Mouse (Mus musculus) embryonic facial prominence, embryonic 15.5 days (tissue): ENCODE results near the gene B830017H08Rik. TPM values are rescaled to one million over a fixed set of nuclear protein-coding genes. Genes with fewer than 3 reads are reported as not detected.
A peak's percentile ranks its signal among the peaks of the same experiment; 100 is the strongest.

Experiments
- ATAC-seq: fragments of 200-750 bp; cut with Nextera tagmentation; 2 replicates; pipeline ENCODE4 v1.8.0; 2017; ENCODE audit warnings: low read depth, moderate TSS enrichment; ENCODE audit not compliant: insufficient number of reproducible peaks, low FRiP score, low TSS enrichment
- H3K27ac ChIP-seq: fragments of 300-500 bp; sonication (generic); replicated peaks from 2 replicates; pipeline ENCODE4 v1.5.1; 2015; ENCODE audit warnings: mild to moderate bottlenecking, inconsistent platforms
- H3K27me3 ChIP-seq: fragments of 300-500 bp; sonication (generic); 2 replicates; pipeline ENCODE4 v1.6.1; 2015; ENCODE audit warnings: inconsistent platforms
- H3K36me3 ChIP-seq: fragments of 300-500 bp; sonication (generic); 2 replicates; pipeline ENCODE4 v1.6.1; 2015; ENCODE audit warnings: mild to moderate bottlenecking, inconsistent platforms
- H3K4me1 ChIP-seq: fragments of 300-500 bp; sonication (generic); 2 replicates; pipeline ENCODE4 v1.6.1; 2015; ENCODE audit warnings: inconsistent platforms
- H3K4me2 ChIP-seq: fragments of 300-500 bp; sonication (generic); replicated peaks from 2 replicates; pipeline ENCODE4 v1.6.1; 2015; ENCODE audit warnings: mild to moderate bottlenecking, inconsistent platforms
- H3K4me3 ChIP-seq: fragments of 300-500 bp; sonication (generic); replicated peaks from 2 replicates; pipeline ENCODE4 v1.5.1; 2015; ENCODE audit warnings: mild to moderate bottlenecking, inconsistent platforms
- H3K9ac ChIP-seq: fragments of 300-500 bp; sonication (generic); 2 replicates; pipeline ENCODE4 v1.6.1; 2015; ENCODE audit warnings: inconsistent platforms
- H3K9me3 ChIP-seq: fragments of 300-500 bp; sonication (generic); replicated peaks from 2 replicates; pipeline ENCODE4 v1.6.1; 2016; ENCODE audit warnings: inconsistent platforms
- WGBS: fragments of 180-500 bp; shearing (Covaris S2); methylation state at CpG from one replicate; pipeline ENCODE4 v1.1.7; 2015; 5-methylcytosine and 5-hydroxymethylcytosine counted together
- polyA plus RNA-seq: library from polyadenylated mRNA; unstranded; fragments of >200 nt; fragmentation: Nextera tagmentation; extraction: Ambion mirVana; gene quantifications from 2 replicates; pipeline ENCODE4 v1.2.1, GENCODE M21; 2015

B830017H08Rik gene
- polyA plus RNA-seq, 1 experiment from 2014 or later, result 0.52 TPM

GRCm38 (mm10) chr16:17809711-17810110 lies 23.2 kb upstream of the B830017H08Rik start:
- Histone ChIP-seq H3K36me3 (no peaks in the 10 kb centered on the region; the same call in 1 of the 2 replicates), H3K27me3 (peaks cover 12% of the 10 kb centered on the region), H3K4me3 (no peak overlapping the region), H3K27ac (peak overlapping the region; percentile 91), H3K4me1 (peaks cover 69% of the 10 kb centered on the region), H3K9ac (no peak overlapping the region), H3K4me2 (0 out of 2 replicates have a peak overlapping the region, but pooled peaks have one; percentile 15), H3K9me3 (no peaks in the 10 kb centered on the region)
- WGBS, result 12% methylated on average over 7 of the region's 7 CpGs
- peak; percentile 85 for ATAC-seq

DNA sequence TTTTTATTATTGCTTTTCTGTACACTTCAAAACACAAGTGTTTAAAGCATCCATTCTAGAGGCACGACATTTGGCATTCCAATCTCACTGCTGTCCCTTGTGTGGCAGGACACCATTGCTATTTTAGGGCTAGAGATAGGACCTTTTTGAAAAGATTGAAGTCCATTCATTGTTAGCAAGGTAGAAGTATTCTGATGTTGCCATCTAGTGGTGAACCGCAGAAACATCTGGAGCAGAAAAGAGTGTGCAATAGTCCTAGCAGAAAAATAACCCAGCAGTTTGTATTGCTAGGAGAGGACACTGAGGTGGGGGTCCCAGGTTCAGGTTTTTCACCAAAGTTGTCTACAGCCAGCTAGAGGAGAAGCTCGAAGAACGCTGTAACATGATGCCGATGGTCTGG lies 20.8 kb upstream of the B830017H08Rik start:
- H3K4me2 ChIP-seq, result no peak overlapping the region
- ATAC-seq, result no peak
- no peak overlapping the region for H3K4me3 ChIP-seq
- peaks cover 65% of the 10 kb centered on the region for H3K4me1 ChIP-seq
- no peaks in the 10 kb centered on the region for H3K9me3 ChIP-seq
- WGBS, result 7% methylated on average over 5 of the region's 5 CpGs
- H3K27me3 ChIP-seq, result no peaks in the 10 kb centered on the region
- H3K9ac ChIP-seq, result no peak overlapping the region
- no peaks in the 10 kb centered on the region for H3K36me3 ChIP-seq
- H3K27ac ChIP-seq, result no peak overlapping the region

DNA sequence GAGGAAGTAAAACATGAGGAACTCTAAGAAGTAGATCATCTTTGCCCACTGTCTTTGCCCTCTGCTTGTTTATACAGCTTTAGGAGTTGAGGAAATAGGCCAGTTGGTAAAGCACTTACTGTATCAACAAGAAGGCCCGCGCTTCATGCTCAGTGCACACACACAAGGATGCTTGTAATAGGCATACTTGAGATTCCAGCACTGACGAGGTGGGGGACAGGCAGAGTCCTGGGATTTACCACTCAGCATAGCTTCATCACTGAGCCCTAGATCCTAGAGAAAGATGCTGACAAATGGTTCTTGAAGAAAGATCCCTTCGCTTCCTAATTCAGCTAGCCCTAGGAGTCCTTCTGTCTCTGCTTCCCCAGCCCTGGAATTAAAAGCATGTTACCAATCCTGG lies 19.7 kb upstream of the B830017H08Rik start:
- Histone ChIP-seq H3K9ac (no peak overlapping the region), H3K27ac (no peak overlapping the region), H3K4me1 (peaks cover 55% of the 10 kb centered on the region), H3K27me3 (no peaks in the 10 kb centered on the region), H3K9me3 (no peaks in the 10 kb centered on the region), H3K4me3 (no peak overlapping the region), H3K36me3 (no peaks in the 10 kb centered on the region), H3K4me2 (no peak overlapping the region)
- 37% methylated on average over 4 of the region's 4 CpGs for WGBS
- no peak for ATAC-seq

GRCm38 (mm10) chr16:17815411-17816402 lies 17.2 kb upstream of the B830017H08Rik start:
- WGBS, result 2% methylated on average over 63 of the region's 63 CpGs
- Histone ChIP-seq H3K9ac (peak overlapping the region; percentile 36), H3K27me3 (0 out of 2 replicates have a peak, but pooled peaks cover 3% of the 10 kb centered on the region), H3K27ac (peak overlapping the region; percentile 75), H3K9me3 (no peaks in the 10 kb centered on the region), H3K4me2 (peak overlapping the region; percentile 85), H3K4me3 (peak overlapping the region; percentile 56), H3K4me1 (peaks cover 31% of the 10 kb centered on the region), H3K36me3 (no peaks in the 10 kb centered on the region)
- peak; percentile 87 for ATAC-seq

- ATAC-seq, result no peak
- 43% methylated on average over 8 of the region's 8 CpGs for WGBS
- peak overlapping the region; percentile 85; the same call in 1 of the 2 replicates for H3K4me2 ChIP-seq
Observed at GRCm38 (mm10) chr16:17816528-17816927, 16.4 kb upstream of the B830017H08Rik start.

DNA sequence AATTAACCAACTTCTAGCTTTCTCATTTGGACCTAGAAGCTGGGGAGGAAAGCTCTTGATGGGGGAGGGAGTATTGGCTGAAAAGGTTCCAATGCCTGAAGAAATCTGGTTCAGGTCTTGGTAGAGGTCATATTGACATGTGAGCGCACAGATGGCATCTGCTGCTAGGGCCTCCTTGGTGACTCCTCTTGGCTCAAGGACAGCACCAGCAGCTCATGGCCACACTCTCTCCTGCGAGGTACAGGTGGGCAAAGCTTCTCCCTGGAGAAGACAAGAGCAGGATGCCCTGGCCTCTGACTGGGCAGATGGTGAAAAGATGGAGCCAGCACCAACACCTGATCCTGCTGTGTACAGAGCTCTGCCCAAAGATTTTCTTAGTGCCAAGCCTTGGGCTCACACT lies 6.4 kb upstream of the B830017H08Rik start:
- Histone ChIP-seq H3K27me3 (peaks cover 21% of the 10 kb centered on the region), H3K4me1 (0 out of 2 replicates have a peak, but pooled peaks cover 3% of the 10 kb centered on the region), H3K9ac (no peak overlapping the region), H3K4me3 (no peak overlapping the region), H3K4me2 (no peak overlapping the region), H3K9me3 (no peaks in the 10 kb centered on the region), H3K36me3 (no peaks in the 10 kb centered on the region), H3K27ac (no peak overlapping the region)
- 80% methylated on average over 2 of the region's 2 CpGs for WGBS
- no peak for ATAC-seq

More at GRCm38 (mm10) chr16:17816528-17816927, 16.4 kb upstream of the B830017H08Rik start:
- Histone ChIP-seq H3K4me3 (peak overlapping the region; percentile 56; the same call in 1 of the 2 replicates), H3K27me3 (0 out of 2 replicates have a peak, but pooled peaks cover 7% of the 10 kb centered on the region), H3K27ac (no peak overlapping the region), H3K4me1 (peaks cover 28% of the 10 kb centered on the region), H3K9me3 (no peaks in the 10 kb centered on the region), H3K36me3 (no peaks in the 10 kb centered on the region), H3K9ac (no peak overlapping the region)

GRCm38 (mm10) chr16:17828229-17828628 lies 4.7 kb upstream of the B830017H08Rik start:
- H3K4me3 ChIP-seq, result no peak overlapping the region
- no peaks in the 10 kb centered on the region for H3K36me3 ChIP-seq
- H3K9ac ChIP-seq, result no peak overlapping the region
- ATAC-seq, result no peak
- whole genome bisulfite sequencing, result 84% methylated on average over 2 of the region's 2 CpGs
- peaks cover 11% of the 10 kb centered on the region for H3K4me1 ChIP-seq
- no peak overlapping the region for H3K4me2 ChIP-seq
- peaks cover 38% of the 10 kb centered on the region for H3K27me3 ChIP-seq
- no peaks in the 10 kb centered on the region for H3K9me3 ChIP-seq
- no peak overlapping the region for H3K27ac ChIP-seq

DNA sequence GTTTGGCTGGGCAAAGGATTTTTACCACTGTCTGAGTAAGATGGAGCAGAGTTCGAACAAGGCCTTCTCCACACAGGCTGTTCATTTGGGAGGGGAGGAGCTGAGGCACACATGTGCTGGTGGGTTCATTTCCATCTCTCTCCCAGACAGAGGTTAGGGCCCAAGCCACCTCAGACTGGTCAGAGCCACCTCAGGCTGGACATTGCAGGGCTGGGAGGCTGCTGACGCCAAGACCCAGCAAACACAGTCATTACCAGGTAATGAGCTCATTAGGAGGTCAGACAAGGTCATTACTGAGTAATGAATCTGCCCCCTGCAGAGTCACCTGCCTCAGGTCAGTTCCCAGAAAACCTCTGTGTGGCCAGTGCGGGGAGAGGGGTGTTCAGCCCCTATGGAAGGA lies 4.1 kb upstream of the B830017H08Rik start:
- Histone ChIP-seq H3K4me2 (no peak overlapping the region), H3K27ac (no peak overlapping the region), H3K9me3 (no peaks in the 10 kb centered on the region), H3K4me3 (no peak overlapping the region), H3K27me3 (peaks cover 45% of the 10 kb centered on the region), H3K9ac (no peak overlapping the region), H3K4me1 (peaks cover 16% of the 10 kb centered on the region), H3K36me3 (no peaks in the 10 kb centered on the region)
- 52% methylated on average over 3 of the region's 3 CpGs for WGBS
- ATAC-seq, result no peak

GRCm38 (mm10) chr16:17830385-17831178 lies 2.3 kb upstream of the B830017H08Rik start:
- 55% methylated on average over 10 of the region's 10 CpGs for WGBS
- no peak overlapping the region for H3K9ac ChIP-seq
- peaks cover 61% of the 10 kb centered on the region for H3K27me3 ChIP-seq
- H3K4me3 ChIP-seq, result no peak overlapping the region
- no peak overlapping the region for H3K4me2 ChIP-seq
- peaks cover 22% of the 10 kb centered on the region for H3K4me1 ChIP-seq
- ATAC-seq, result no peak
- H3K9me3 ChIP-seq, result no peaks in the 10 kb centered on the region
- H3K27ac ChIP-seq, result no peak overlapping the region
- H3K36me3 ChIP-seq, result no peaks in the 10 kb centered on the region

DNA sequence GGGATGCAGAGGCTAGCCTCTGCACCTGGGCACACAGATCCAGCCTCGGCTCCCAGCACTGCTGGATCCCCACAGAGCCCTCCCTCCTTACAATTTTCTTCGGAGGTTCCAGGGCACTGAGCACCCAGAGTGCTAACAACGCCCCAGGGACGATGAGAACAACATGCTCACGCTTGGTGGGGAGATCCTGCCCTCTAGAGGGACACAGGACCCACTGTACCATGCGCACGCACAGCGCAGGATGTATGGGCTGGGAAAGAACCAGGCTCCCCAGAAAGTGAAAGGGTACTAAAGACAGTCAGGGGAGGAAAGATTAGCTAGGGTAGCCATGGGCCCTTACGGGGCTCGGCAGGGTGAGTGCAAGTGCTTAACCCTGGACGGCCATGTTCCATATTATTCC lies 1.1 kb upstream of the B830017H08Rik start:
- H3K4me1 ChIP-seq, result peaks cover 22% of the 10 kb centered on the region
- no peak overlapping the region for H3K9ac ChIP-seq
- no peaks in the 10 kb centered on the region for H3K9me3 ChIP-seq
- WGBS, result 11% methylated on average over 11 of the region's 11 CpGs
- no peak overlapping the region for H3K4me3 ChIP-seq
- no peak for ATAC-seq
- H3K27me3 ChIP-seq, result peaks cover 73% of the 10 kb centered on the region
- H3K27ac ChIP-seq, result no peak overlapping the region
- H3K36me3 ChIP-seq, result no peaks in the 10 kb centered on the region
- H3K4me2 ChIP-seq, result no peak overlapping the region

GRCm38 (mm10) chr16:17833321-17833680 lies 380 bp downstream of the B830017H08Rik start:
- Histone ChIP-seq H3K36me3 (no peaks in the 10 kb centered on the region), H3K9me3 (no peaks in the 10 kb centered on the region), H3K4me1 (peaks cover 22% of the 10 kb centered on the region), H3K4me3 (peak overlapping the region; percentile 60), H3K27me3 (peaks cover 78% of the 10 kb centered on the region), H3K27ac (0 out of 2 replicates have a peak overlapping the region, but pooled peaks have one; percentile 4), H3K9ac (peak overlapping the region; percentile 50), H3K4me2 (peak overlapping the region; percentile 99)
- 0 out of 2 replicates have a peak, but pooled peaks have one; percentile 30 for ATAC-seq
- under 1% methylated on average over 37 of the region's 37 CpGs for WGBS
